In genomic region chr1:84881248-84882065, GRCm38 (mm10) we compare ENCODE assay signal across 9 mouse cellular contexts. TPM values are rescaled to one million over a fixed set of nuclear protein-coding genes. Genes with fewer than 3 reads are reported as not detected.
DNase-seq lines count a peak whose midpoint lies in the region; ATAC-seq and TF ChIP-seq lines count a peak whose summit lies in the region.
"Had no signal": no experiment of that assay in that cellular context is flagged by ENCODE, and none has a peak within 500 bp of the region (broad histone marks: within the 10 kb centered on the region; RNA-seq: fewer than 3 reads in every experiment).

No protein-coding gene starts in this region.

- H3K9me3 ChIP-seq in forebrain, postnatal 0 days (ENCODE audit: low read length), result no peaks in the 10 kb centered on the region
- H3K9me3 ChIP-seq in forebrain, embryonic 14.5 days (replicated peaks; ENCODE audit: control insufficient read depth, low read length), result no peaks in the 10 kb centered on the region
- H3K9me3 ChIP-seq in midbrain, postnatal 0 days (ENCODE audit: low read length), result no peaks in the 10 kb centered on the region
- H3K9me3 ChIP-seq in midbrain, embryonic 13.5 days, result no peaks in the 10 kb centered on the region
- H3K9me3 ChIP-seq in limb, embryonic 10.5 days (replicated peaks), result no peaks in the 10 kb centered on the region

- no peak overlapping the region for H3K4me3 ChIP-seq in forebrain, postnatal 0 days (ENCODE audit: low read depth, low read length)
- H3K4me3 ChIP-seq in forebrain, embryonic 14.5 days (ENCODE audit: low read depth, low read length), result no peak overlapping the region
- H3K4me3 ChIP-seq in midbrain, postnatal 0 days (ENCODE audit: low read depth, low read length), result no peak overlapping the region
- H3K4me3 ChIP-seq in midbrain, embryonic 13.5 days (replicated peaks), result no peak overlapping the region
- H3K4me3 ChIP-seq in limb, embryonic 10.5 days, result no peak overlapping the region
- H3K4me3 ChIP-seq: erythroblast, embryonic 14.5 days had no signal

- H3K4me2 ChIP-seq in forebrain, postnatal 0 days (ENCODE audit: low read depth), result no peak overlapping the region
- H3K4me2 ChIP-seq in forebrain, embryonic 14.5 days (ENCODE audit: low read length), result no peak overlapping the region
- no peak overlapping the region for H3K4me2 ChIP-seq in midbrain, postnatal 0 days (ENCODE audit: low read depth, low read length, poor library complexity, severe bottlenecking)
- H3K4me2 ChIP-seq in midbrain, embryonic 13.5 days (replicated peaks), result no peak overlapping the region

- peak; percentile 28; the same call in 1 of the 2 replicates for TF ChIP-seq CTCF in forebrain, postnatal 0 days (IDR thresholded peaks at IDR 0.05; ENCODE audit: low read depth)
- no peak for TF ChIP-seq CTCF in midbrain, postnatal 0 days (IDR thresholded peaks at IDR 0.05)
- TF ChIP-seq CTCF in brain, embryonic 14.5 days (IDR thresholded peaks at IDR 0.05; ENCODE audit: borderline replicate concordance, extremely low read depth, insufficient read depth, insufficient read length), result peak; percentile 7; the same call in 1 of the 2 replicates

- H3K36me3 ChIP-seq in forebrain, postnatal 0 days (ENCODE audit: insufficient read depth), result no peaks in the 10 kb centered on the region
- no peaks in the 10 kb centered on the region for H3K36me3 ChIP-seq in forebrain, embryonic 14.5 days (ENCODE audit: control insufficient read depth, insufficient read depth, low read length)
- H3K36me3 ChIP-seq in midbrain, postnatal 0 days (ENCODE audit: insufficient read depth, low read length), result no peaks in the 10 kb centered on the region
- H3K36me3 ChIP-seq in midbrain, embryonic 13.5 days, result no peaks in the 10 kb centered on the region
- H3K36me3 ChIP-seq in limb, embryonic 10.5 days, result no peaks in the 10 kb centered on the region

- H3K4me1 ChIP-seq in forebrain, postnatal 0 days (ENCODE audit: insufficient read depth), result no peaks in the 10 kb centered on the region
- H3K4me1 ChIP-seq in forebrain, embryonic 14.5 days (ENCODE audit: control insufficient read depth, insufficient read depth, low read length), result no peaks in the 10 kb centered on the region
- no peaks in the 10 kb centered on the region for H3K4me1 ChIP-seq in midbrain, postnatal 0 days (ENCODE audit: insufficient read depth, low read length)
- no peaks in the 10 kb centered on the region for H3K4me1 ChIP-seq in midbrain, embryonic 13.5 days (replicated peaks)
- H3K4me1 ChIP-seq in limb, embryonic 10.5 days, result peaks cover 10% of the 10 kb centered on the region

- H3K27me3 ChIP-seq in forebrain, postnatal 0 days (ENCODE audit: insufficient read depth, low read length), result no peaks in the 10 kb centered on the region
- no peaks in the 10 kb centered on the region for H3K27me3 ChIP-seq in forebrain, embryonic 14.5 days (replicated peaks; ENCODE audit: control insufficient read depth, insufficient read depth, low read length)
- no peaks in the 10 kb centered on the region for H3K27me3 ChIP-seq in midbrain, postnatal 0 days (ENCODE audit: insufficient read depth, low read length)
- H3K27me3 ChIP-seq in midbrain, embryonic 13.5 days, result no peaks in the 10 kb centered on the region
- no peaks in the 10 kb centered on the region for H3K27me3 ChIP-seq in limb, embryonic 10.5 days (ENCODE audit: low read depth, poor library complexity, severe bottlenecking)

- DNase-seq in forebrain, postnatal 0 days, result no peak
- DNase-seq in forebrain, embryonic 14.5 days (ENCODE audit: low spot score), result no peak
- DNase-seq in midbrain, postnatal 0 days (ENCODE audit: low spot score), result no peak
- no peak for DNase-seq in brain, embryonic 14.5 days (ENCODE audit: low read depth)
- no peak for DNase-seq in limb, embryonic 10.5 days (ENCODE audit: low spot score)
- no peak for DNase-seq in cerebellum, adult 9-11 months

- no peak overlapping the region for H3K27ac ChIP-seq in forebrain, postnatal 0 days (ENCODE audit: low read depth, low read length)
- no peak overlapping the region for H3K27ac ChIP-seq in forebrain, embryonic 14.5 days (ENCODE audit: low read depth, low read length)
- H3K27ac ChIP-seq in midbrain, postnatal 0 days (ENCODE audit: low read depth, low read length), result no peak overlapping the region
- H3K27ac ChIP-seq in midbrain, embryonic 13.5 days, result no peak overlapping the region
- H3K27ac ChIP-seq in limb, embryonic 10.5 days, result no peak overlapping the region

- WGBS in forebrain, postnatal 0 days, result 64% methylated on average over 11 of the region's 11 CpGs
- WGBS in forebrain, embryonic 14.5 days, result 67% methylated on average over 11 of the region's 11 CpGs
- 65% methylated on average over 11 of the region's 11 CpGs for WGBS in midbrain, postnatal 0 days
- 64% methylated on average over 11 of the region's 11 CpGs for WGBS in midbrain, embryonic 13.5 days
- WGBS in limb, embryonic 10.5 days, result 77% methylated on average over 11 of the region's 11 CpGs

- no peak for ATAC-seq in forebrain, postnatal 0 days
- no peak for ATAC-seq in forebrain, embryonic 14.5 days
- ATAC-seq in midbrain, postnatal 0 days (ENCODE audit: low FRiP score), result 0 out of 2 replicates have a peak, but pooled peaks have one; percentile 27
- no peak for ATAC-seq in midbrain, embryonic 13.5 days
- ATAC-seq in megakaryocyte progenitor cell, adult 5-6 weeks (replicated peaks; ENCODE audit: poor library complexity), result peak; percentile 58

- no peak for TF ChIP-seq POLR2A in brain, embryonic 14.5 days (IDR thresholded peaks at IDR 0.05; ENCODE audit: borderline replicate concordance, extremely low read depth, insufficient read depth, insufficient read length, poor library complexity, severe bottlenecking)

- H3K9ac ChIP-seq in forebrain, postnatal 0 days, result no peak overlapping the region
- no peak overlapping the region for H3K9ac ChIP-seq in forebrain, embryonic 14.5 days (ENCODE audit: low read length)
- H3K9ac ChIP-seq in midbrain, postnatal 0 days (replicated peaks; ENCODE audit: low read length, poor library complexity, severe bottlenecking), result no peak overlapping the region
- H3K9ac ChIP-seq in midbrain, embryonic 13.5 days (replicated peaks), result no peak overlapping the region

RNA-seq across cellular contexts. Expression of gene Trip12, which starts 41.1 kb away (rescaled TPM):
- 106 and 126 TPM in 2 replicates for total RNA-seq in forebrain, postnatal 0 days (2014; rRNA removed)
- 13.7 and 26.0 TPM in 2 replicates for polyA plus RNA-seq in forebrain, postnatal 0 days (2015; fragmentation: Nextera tagmentation; extraction: Ambion mirVana)
- polyA plus RNA-seq in forebrain, embryonic 14.5 days (2014; fragmentation: Nextera tagmentation; extraction: Ambion mirVana), result 50.8 and 64.6 TPM in 2 replicates
- 120 and 154 TPM in 2 replicates for total RNA-seq in midbrain, postnatal 0 days (2014; rRNA removed)
- polyA plus RNA-seq in midbrain, postnatal 0 days (2015; fragmentation: Nextera tagmentation; extraction: Ambion mirVana), result 23.8 and 37.1 TPM in 2 replicates
- polyA plus RNA-seq in midbrain, embryonic 13.5 days (2015; fragmentation: Nextera tagmentation; extraction: Ambion mirVana), result 78.5 and 85.0 TPM in 2 replicates
- polyA plus RNA-seq in brain, embryonic 14.5 days (2012; rRNA removed), result 96.1 and 115 TPM in 2 replicates
- 100 and 112 TPM in 2 replicates for total RNA-seq in megakaryocyte progenitor cell, adult 5-6 weeks (2015)
- 189 and 250 TPM in 2 replicates for total RNA-seq in megakaryocyte progenitor cell, adult 5-6 weeks (2017)
- 67.9 and 73.9 TPM in 2 replicates for polyA plus RNA-seq in limb, embryonic 10.5 days (2016; fragmentation: Nextera tagmentation; extraction: Ambion mirVana)

RNA-seq across cellular contexts. Expression of gene Fbxo36, which starts 41.8 kb away (rescaled TPM):
- total RNA-seq in forebrain, postnatal 0 days (2014; rRNA removed), result 2.3 and 3.1 TPM in 2 replicates
- polyA plus RNA-seq in forebrain, postnatal 0 days (2015; fragmentation: Nextera tagmentation; extraction: Ambion mirVana), result 10.8 and 11.8 TPM in 2 replicates
- polyA plus RNA-seq in forebrain, embryonic 14.5 days (2014; fragmentation: Nextera tagmentation; extraction: Ambion mirVana), result 6.3 and 7.5 TPM in 2 replicates
- 1.3 and 2.6 TPM in 2 replicates for total RNA-seq in midbrain, postnatal 0 days (2014; rRNA removed)
- 6.7 and 7.4 TPM in 2 replicates for polyA plus RNA-seq in midbrain, postnatal 0 days (2015; fragmentation: Nextera tagmentation; extraction: Ambion mirVana)
- 6.5 and 8.5 TPM in 2 replicates for polyA plus RNA-seq in midbrain, embryonic 13.5 days (2015; fragmentation: Nextera tagmentation; extraction: Ambion mirVana)
- polyA plus RNA-seq in brain, embryonic 14.5 days (2012; rRNA removed), result 4.0 and 4.9 TPM in 2 replicates
- 4.8 and 9.0 TPM in 2 replicates for total RNA-seq in megakaryocyte progenitor cell, adult 5-6 weeks (2015)
- total RNA-seq in megakaryocyte progenitor cell, adult 5-6 weeks (2017), result 0.84 and 2.0 TPM in 2 replicates
- polyA plus RNA-seq in limb, embryonic 10.5 days (2016; fragmentation: Nextera tagmentation; extraction: Ambion mirVana), result 7.6 and 8.9 TPM in 2 replicates

RNA-seq across cellular contexts. Expression of gene Slc16a14, which starts 53.5 kb away (rescaled TPM):
- 11.5 and 23.2 TPM in 2 replicates for total RNA-seq in forebrain, postnatal 0 days (2014; rRNA removed)
- 10.6 and 15.7 TPM in 2 replicates for polyA plus RNA-seq in forebrain, postnatal 0 days (2015; fragmentation: Nextera tagmentation; extraction: Ambion mirVana)
- 9.1 and 9.9 TPM in 2 replicates for polyA plus RNA-seq in forebrain, embryonic 14.5 days (2014; fragmentation: Nextera tagmentation; extraction: Ambion mirVana)
- total RNA-seq in midbrain, postnatal 0 days (2014; rRNA removed), result 19.7 and 21.9 TPM in 2 replicates
- polyA plus RNA-seq in midbrain, postnatal 0 days (2015; fragmentation: Nextera tagmentation; extraction: Ambion mirVana), result 16.3 and 17.5 TPM in 2 replicates
- polyA plus RNA-seq in midbrain, embryonic 13.5 days (2015; fragmentation: Nextera tagmentation; extraction: Ambion mirVana), result 18.9 and 20.6 TPM in 2 replicates
- 8.8 and 10.9 TPM in 2 replicates for polyA plus RNA-seq in brain, embryonic 14.5 days (2012; rRNA removed)
- not detected in 2 replicates for total RNA-seq in megakaryocyte progenitor cell, adult 5-6 weeks (2015)
- not detected in 2 replicates for total RNA-seq in megakaryocyte progenitor cell, adult 5-6 weeks (2017)
- polyA plus RNA-seq in limb, embryonic 10.5 days (2016; fragmentation: Nextera tagmentation; extraction: Ambion mirVana), result 0.11 and 0.16 TPM in 2 replicates
- polyA plus RNA-seq: erythroblast, embryonic 14.5 days had no signal

Comparison
In these comparisons a context has a peak if more than half of its experiments do, and no peak if none do; other contexts are left out.
1. ATAC-seq: peak in midbrain, postnatal 0 days (single experiment) and megakaryocyte progenitor cell, adult 5-6 weeks (single experiment); none in forebrain, postnatal 0 days (single experiment), forebrain, embryonic 14.5 days (single experiment) and midbrain, embryonic 13.5 days (single experiment).